Mouse (Mus musculus) embryonic facial prominence, embryonic 14.5 days (tissue): ENCODE measurements around the gene Per1. TPM values are rescaled to one million over a fixed set of nuclear protein-coding genes. Genes with fewer than 3 reads are reported as not detected.

ENCODE experiments used
- ATAC-seq: fragments of 200-750 bp; cut with Nextera tagmentation; 2 replicates; pipeline ENCODE4 v1.8.0; 2017; ENCODE audit warnings: low read depth, moderate number of reproducible peaks, moderate TSS enrichment
- DNase-seq: peaks from one replicate; pipeline ENCODE4 v3.0.0-alpha.2; 2015; ENCODE audit warnings: low spot score
- H3K27ac ChIP-seq: fragments of 300-500 bp; sonication (generic); replicated peaks from 2 replicates; pipeline ENCODE4 v1.5.1; 2014; ENCODE audit warnings: low read depth, mild to moderate bottlenecking, low read length, moderate library complexity
- H3K27me3 ChIP-seq: fragments of 300-500 bp; sonication (generic); replicated peaks from 2 replicates; pipeline ENCODE4 v1.6.1; 2014; ENCODE audit warnings: low read length; ENCODE audit not compliant: control insufficient read depth, insufficient read depth
- H3K36me3 ChIP-seq: fragments of 300-500 bp; sonication (generic); 2 replicates; pipeline ENCODE4 v1.6.1; 2014; ENCODE audit warnings: low read length, mixed read lengths; ENCODE audit not compliant: control insufficient read depth, insufficient read depth
- H3K4me1 ChIP-seq: fragments of 300-500 bp; sonication (generic); 2 replicates; pipeline ENCODE4 v1.6.1; 2014; ENCODE audit warnings: antibody characterized with exemption, low read length; ENCODE audit not compliant: control insufficient read depth, insufficient read depth
- H3K4me2 ChIP-seq: fragments of 300-500 bp; sonication (generic); 2 replicates; pipeline ENCODE4 v1.6.1; 2014; ENCODE audit warnings: low read depth, mild to moderate bottlenecking, low read length, moderate library complexity, mixed read lengths
- H3K4me3 ChIP-seq: fragments of 300-500 bp; sonication (generic); 2 replicates; pipeline ENCODE4 v1.5.1; 2014; ENCODE audit warnings: low read depth, mild to moderate bottlenecking, low read length
- H3K9ac ChIP-seq: fragments of 300-500 bp; sonication (generic); 2 replicates; pipeline ENCODE4 v1.6.1; 2014; ENCODE audit warnings: low read depth, mild to moderate bottlenecking, low read length, moderate library complexity, mixed read lengths
- H3K9me3 ChIP-seq: fragments of 300-500 bp; sonication (generic); 2 replicates; pipeline ENCODE4 v1.6.1; 2016; ENCODE audit warnings: low read length; ENCODE audit not compliant: control insufficient read depth
- WGBS: fragments of 180-500 bp; shearing (Covaris S2); extraction: QIAGEN DNeasy Blood & Tissue Kit; methylation state at CpG from one replicate; pipeline ENCODE4 v1.1.7; 2014; 5-methylcytosine and 5-hydroxymethylcytosine counted together
- polyA plus RNA-seq: library from polyadenylated mRNA; unstranded; fragments of >200 nt; fragmentation: Nextera tagmentation; extraction: Ambion mirVana; gene quantifications from 2 replicates; pipeline ENCODE4 v1.2.1, GENCODE M21; 2014

The Per1 gene
- polyA plus RNA-seq, 1 experiment from 2014 or later = 28.2 TPM

DNA sequence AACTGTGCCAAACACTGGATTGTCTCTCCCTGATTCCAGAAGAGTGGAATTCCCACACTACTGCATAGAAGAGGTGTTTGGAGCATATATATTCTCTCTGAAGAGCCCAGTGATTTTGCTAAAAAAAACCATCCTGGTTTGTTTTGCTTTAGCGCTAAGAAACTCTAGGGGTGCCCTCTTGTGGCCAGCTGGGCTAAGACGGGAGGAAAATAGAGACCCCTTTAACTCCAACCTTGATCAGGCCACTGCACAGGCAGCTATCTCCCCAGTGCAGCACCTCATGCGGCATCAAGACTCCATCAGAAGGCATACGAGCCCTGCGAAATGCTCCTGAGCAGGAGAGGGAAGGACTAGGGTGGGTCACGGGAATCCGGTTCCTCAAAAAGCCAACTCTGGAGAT is 55.4 kb downstream of the Per1 start:
- H3K4me3 ChIP-seq = peak overlapping the region; percentile 23
- DNase-seq (peak; percentile 83), ATAC-seq (no peak; the same call in 1 of the 2 replicates)
- H3K9ac ChIP-seq = peak overlapping the region; percentile 22; the same call in 1 of the 2 replicates
- no peaks in the 10 kb centered on the region for H3K36me3 ChIP-seq
- H3K27me3 ChIP-seq = no peaks in the 10 kb centered on the region
- H3K4me1 ChIP-seq = peaks cover 4% of the 10 kb centered on the region; the same call in 1 of the 2 replicates
- peak overlapping the region; percentile 47 for H3K4me2 ChIP-seq
- H3K9me3 ChIP-seq = no peaks in the 10 kb centered on the region
- H3K27ac ChIP-seq = no peak overlapping the region
- 9% methylated on average over 7 of the region's 7 CpGs for WGBS

DNA sequence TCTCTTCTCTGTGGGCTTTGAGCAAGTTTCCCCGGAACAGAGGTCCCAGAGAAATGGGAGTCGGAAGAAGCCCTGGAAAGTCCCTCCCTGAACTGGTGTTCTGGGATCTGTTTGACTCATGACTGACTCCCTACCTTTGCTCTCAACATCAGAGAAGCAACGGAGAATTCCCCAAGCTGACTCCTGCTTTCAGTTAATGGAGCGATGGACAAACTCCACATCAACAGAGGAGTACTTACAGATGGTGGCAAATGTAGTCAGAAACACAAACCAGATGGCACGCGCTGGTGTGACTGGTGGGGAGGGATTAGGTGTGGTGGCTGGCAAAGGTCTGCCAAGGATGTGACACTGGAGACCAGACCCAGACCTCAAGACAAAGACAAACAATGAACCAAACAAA is 56.0 kb downstream of the Per1 start:
- Histone ChIP-seq H3K36me3 (no peaks in the 10 kb centered on the region), H3K27ac (no peak overlapping the region), H3K9me3 (no peaks in the 10 kb centered on the region), H3K9ac (peak overlapping the region; percentile 22; the same call in 1 of the 2 replicates), H3K27me3 (no peaks in the 10 kb centered on the region), H3K4me2 (peak overlapping the region; percentile 47), H3K4me1 (peaks cover 4% of the 10 kb centered on the region; the same call in 1 of the 2 replicates), H3K4me3 (peak overlapping the region; percentile 23)
- DNase-seq (no peak), ATAC-seq (no peak)
- WGBS = 38% methylated on average over 6 of the region's 6 CpGs

- no peaks in the 10 kb centered on the region for H3K9me3 ChIP-seq
- no peak overlapping the region for H3K4me3 ChIP-seq
- no peaks in the 10 kb centered on the region for H3K36me3 ChIP-seq
- ATAC-seq = no peak
- 71% methylated on average over 8 of the region's 8 CpGs for WGBS
- H3K9ac ChIP-seq = no peak overlapping the region
- no peak for DNase-seq
- H3K27me3 ChIP-seq = peaks cover 21% of the 10 kb centered on the region
- H3K4me1 ChIP-seq = peaks cover 11% of the 10 kb centered on the region
- no peak overlapping the region for H3K4me2 ChIP-seq
- no peak overlapping the region for H3K27ac ChIP-seq
These were observed 58.8 kb downstream of the Per1 start for GRCm38 (mm10) chr11:69153831-69154230.

DNA sequence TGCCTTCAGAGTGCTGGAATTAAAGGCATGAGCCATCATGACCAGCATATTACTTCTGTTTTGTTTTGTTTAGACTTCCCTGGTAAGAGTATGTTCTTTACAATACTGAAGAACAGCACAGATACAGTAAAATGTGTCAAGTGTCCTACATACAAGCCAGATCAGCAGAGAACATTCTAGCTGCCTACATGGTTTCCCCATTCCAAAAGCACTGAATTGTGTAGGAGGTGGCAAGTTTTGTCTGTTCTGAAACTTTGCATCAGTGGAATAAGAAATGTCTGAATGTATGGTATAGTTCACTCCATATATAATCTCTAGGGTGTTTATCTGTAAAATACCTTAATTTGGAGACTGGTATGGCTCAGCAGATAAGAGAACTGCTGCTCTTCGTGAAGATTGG is 60.3 kb downstream of the Per1 start:
- Histone ChIP-seq H3K27ac (no peak overlapping the region), H3K4me2 (no peak overlapping the region), H3K9me3 (no peaks in the 10 kb centered on the region), H3K36me3 (no peaks in the 10 kb centered on the region), H3K9ac (no peak overlapping the region), H3K27me3 (peaks cover 21% of the 10 kb centered on the region), H3K4me1 (peaks cover 11% of the 10 kb centered on the region), H3K4me3 (no peak overlapping the region)
- no peak for ATAC-seq
- no peak for DNase-seq
- WGBS = 37% methylated on average over 1 of the region's 1 CpGs

- H3K27ac ChIP-seq = no peak within 1 kb of the TSS
- peaks cover 21% of the 10 kb centered on the region for H3K27me3 ChIP-seq
- H3K4me1 ChIP-seq = peaks cover 6% of the 10 kb centered on the region; the same call in 1 of the 2 replicates
- H3K36me3 ChIP-seq = no peaks in the 10 kb centered on the region
- WGBS = 2% methylated on average over 16 of the region's 18 CpGs
- H3K9ac ChIP-seq = no peak within 1 kb of the TSS; the same call in 1 of the 2 replicates
- no peaks in the 10 kb centered on the region for H3K9me3 ChIP-seq
- DNase-seq (peak; percentile 64), ATAC-seq (peak; percentile 76; the same call in 1 of the 2 replicates)
- peak within 1 kb of the TSS; percentile 44 for H3K4me2 ChIP-seq
- H3K4me3 ChIP-seq = peak within 1 kb of the TSS; percentile 18
These were observed 61.8 kb downstream of the Per1 start, which contains the start of gene Alox12b for GRCm38 (mm10) chr11:69156800-69157199. Gene Alox12b (plus strand): TSS chr11:69156989.

Other genes starting within 250 kb of the Per1 start
- gene Ndel1, start 223.4 kb upstream of the Per1 start, polyA plus RNA-seq = 90.0 and 95.4 TPM in 2 replicates
- 0.17 and 0.45 TPM in 2 replicates for gene Rnf222, start 206.7 kb upstream of the Per1 start, polyA plus RNA-seq
- 1,088 and 1,233 TPM in 2 replicates for gene Rpl26, start 193.6 kb upstream of the Per1 start, polyA plus RNA-seq
- not detected in 2 replicates for gene Odf4, start 168.1 kb upstream of the Per1 start, polyA plus RNA-seq
- 7.3 and 8.9 TPM in 2 replicates for gene Arhgef15, start 137.7 kb upstream of the Per1 start, polyA plus RNA-seq
- 3.4 and 5.0 TPM in 2 replicates for gene Slc25a35, start 127.1 kb upstream of the Per1 start, polyA plus RNA-seq
- gene Rangrf, start 120.0 kb upstream of the Per1 start, polyA plus RNA-seq = 44.9 and 50.1 TPM in 2 replicates
- gene Pfas, start 86.8 kb upstream of the Per1 start, polyA plus RNA-seq = 19.1 and 21.9 TPM in 2 replicates
- gene Ctc1, start 79.3 kb upstream of the Per1 start, polyA plus RNA-seq = 36.5 and 47.3 TPM in 2 replicates
- gene Aurkb, start 49.6 kb upstream of the Per1 start, polyA plus RNA-seq = 92.5 and 112 TPM in 2 replicates
- gene Borcs6, start 35.5 kb upstream of the Per1 start, polyA plus RNA-seq = 12.1 and 12.4 TPM in 2 replicates
- gene Tmem107, start 24.4 kb upstream of the Per1 start, polyA plus RNA-seq = 65.6 and 87.8 TPM in 2 replicates
- gene Vamp2, start 6.7 kb upstream of the Per1 start, polyA plus RNA-seq = 89.1 and 97.0 TPM in 2 replicates
- gene Hes7, start 25.2 kb downstream of the Per1 start, polyA plus RNA-seq = 0.21 and 0.45 TPM in 2 replicates
- gene 9130213A22Rik, start 27.4 kb downstream of the Per1 start, polyA plus RNA-seq = 0.14 and 0.63 TPM in 2 replicates
- gene Aloxe3, start 30.7 kb downstream of the Per1 start, polyA plus RNA-seq = 0.39 and 1.9 TPM in 2 replicates
- 0.62 and 4.8 TPM in 2 replicates for gene Alox12b, start 61.8 kb downstream of the Per1 start, polyA plus RNA-seq
- 0.22 TPM in 1 of 2 replicates, not detected in the other for gene Alox8, start 102.6 kb downstream of the Per1 start, polyA plus RNA-seq
- gene Gucy2e, start 141.8 kb downstream of the Per1 start, polyA plus RNA-seq = 0.15 and 0.33 TPM in 2 replicates
- 12.4 and 15.7 TPM in 2 replicates for gene Cntrob, start 228.6 kb downstream of the Per1 start, polyA plus RNA-seq
- 147 and 164 TPM in 2 replicates for gene Trappc1, start 228.8 kb downstream of the Per1 start, polyA plus RNA-seq
- gene Kcnab3, start 231.0 kb downstream of the Per1 start, polyA plus RNA-seq = 1.7 and 2.0 TPM in 2 replicates
- 15.6 and 17.1 TPM in 2 replicates for gene Rnf227, start 245.2 kb downstream of the Per1 start, polyA plus RNA-seq